Mouse (Mus musculus) spleen, embryonic (tissue): ENCODE data around the gene Galns.

Source experiments
- CTCF ChIA-PET: fragments of 350-600 bp; sonication (Branson Sonifier 250); formaldehyde crosslinking; loops from one replicate; lab custom pipeline; 2022; lab: Charles Lee

The Galns gene

DNA sequence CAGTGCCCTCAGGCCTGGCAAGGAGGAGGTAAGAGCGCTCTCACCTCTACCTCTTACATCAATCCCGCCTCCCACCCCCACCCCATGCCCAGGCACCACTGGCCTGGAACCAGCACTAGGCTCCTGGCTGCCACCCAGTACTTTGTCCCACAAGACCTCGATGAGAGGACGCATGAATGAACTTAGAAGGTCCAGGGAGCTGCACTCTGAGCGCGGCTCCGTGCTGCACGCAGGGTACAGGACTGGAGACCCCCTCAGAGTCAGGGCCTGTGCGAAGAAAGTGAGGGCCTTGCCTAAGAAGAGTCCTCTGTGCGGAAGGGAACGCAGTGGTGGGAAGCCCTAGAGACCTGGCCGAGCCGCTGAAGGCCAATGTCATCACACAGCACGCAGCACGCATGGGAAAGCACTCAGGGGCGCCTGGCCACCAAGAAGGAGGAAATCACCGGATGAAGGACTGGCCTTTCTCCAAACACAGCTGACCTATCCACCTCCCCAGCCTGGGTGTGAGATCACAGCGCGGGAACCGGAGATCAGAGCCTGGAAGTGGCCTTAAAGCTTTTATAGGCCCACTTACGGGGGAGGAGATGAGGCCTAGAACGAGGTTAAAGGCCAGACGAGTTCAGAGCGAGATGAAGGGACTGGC, 64.3 kb downstream of the Galns start:
- CTCF ChIA-PET = interaction anchor here (0.6 to 0.8 kb wide), 3 partner anchors 17 to 514 kb away, joined by 3 to 8 read pairs (median 3); no protein-coding TSS in a partner anchor

DNA sequence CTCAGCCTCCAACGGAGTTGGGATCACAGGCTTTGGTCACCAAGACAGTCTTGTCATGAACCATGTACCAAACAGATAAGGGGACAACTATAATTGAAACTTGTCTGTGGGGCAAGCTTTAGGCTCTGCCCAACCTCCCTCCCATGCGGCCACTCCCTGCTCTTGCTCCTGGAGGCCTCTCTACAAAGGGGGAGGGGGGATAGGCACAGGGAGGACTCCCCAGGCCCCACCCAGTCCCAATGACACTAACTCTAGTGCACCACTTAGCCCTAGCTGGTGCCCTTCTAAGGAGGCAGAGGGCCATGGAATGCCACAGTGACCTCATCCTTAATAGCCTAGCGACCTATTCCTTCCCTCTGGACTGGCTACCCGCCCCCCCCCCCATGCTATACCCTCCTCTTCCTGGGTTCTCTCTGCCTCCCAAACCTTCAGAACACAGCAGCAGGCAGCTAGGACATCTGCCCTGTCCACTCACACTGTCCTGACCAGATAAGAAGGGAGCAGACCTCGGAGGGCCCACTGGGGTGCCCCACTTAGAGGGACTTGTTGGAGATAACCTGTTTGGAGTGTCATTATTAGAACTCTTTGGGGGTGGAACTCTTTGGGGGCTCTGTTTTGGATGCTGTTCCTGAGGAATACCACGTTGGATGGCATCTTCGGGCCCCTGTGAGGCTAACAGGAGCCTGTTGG, 65.1 kb downstream of the Galns start:
- CTCF ChIA-PET = no interaction called here

DNA sequence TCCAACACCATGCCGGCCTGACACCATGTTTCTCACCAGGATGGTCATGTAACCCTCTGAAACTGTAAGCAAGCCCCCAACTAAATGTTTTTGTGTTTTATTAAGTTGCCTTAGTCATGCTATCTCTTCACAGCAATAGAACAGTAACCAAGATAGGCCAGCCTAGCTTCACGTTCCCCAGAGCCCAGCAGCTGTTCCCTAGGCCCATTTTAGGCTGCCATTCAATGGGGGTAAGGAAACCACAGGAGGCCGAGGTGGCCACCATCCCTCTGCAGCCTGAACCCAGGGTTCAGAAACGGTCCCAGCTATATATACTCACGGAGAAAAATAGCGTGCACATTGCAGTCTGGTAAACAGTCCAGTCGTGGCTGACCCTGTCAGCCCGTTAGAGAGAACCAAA, 67.1 kb downstream of the Galns start:
- CTCF ChIA-PET = no interaction called here

DNA sequence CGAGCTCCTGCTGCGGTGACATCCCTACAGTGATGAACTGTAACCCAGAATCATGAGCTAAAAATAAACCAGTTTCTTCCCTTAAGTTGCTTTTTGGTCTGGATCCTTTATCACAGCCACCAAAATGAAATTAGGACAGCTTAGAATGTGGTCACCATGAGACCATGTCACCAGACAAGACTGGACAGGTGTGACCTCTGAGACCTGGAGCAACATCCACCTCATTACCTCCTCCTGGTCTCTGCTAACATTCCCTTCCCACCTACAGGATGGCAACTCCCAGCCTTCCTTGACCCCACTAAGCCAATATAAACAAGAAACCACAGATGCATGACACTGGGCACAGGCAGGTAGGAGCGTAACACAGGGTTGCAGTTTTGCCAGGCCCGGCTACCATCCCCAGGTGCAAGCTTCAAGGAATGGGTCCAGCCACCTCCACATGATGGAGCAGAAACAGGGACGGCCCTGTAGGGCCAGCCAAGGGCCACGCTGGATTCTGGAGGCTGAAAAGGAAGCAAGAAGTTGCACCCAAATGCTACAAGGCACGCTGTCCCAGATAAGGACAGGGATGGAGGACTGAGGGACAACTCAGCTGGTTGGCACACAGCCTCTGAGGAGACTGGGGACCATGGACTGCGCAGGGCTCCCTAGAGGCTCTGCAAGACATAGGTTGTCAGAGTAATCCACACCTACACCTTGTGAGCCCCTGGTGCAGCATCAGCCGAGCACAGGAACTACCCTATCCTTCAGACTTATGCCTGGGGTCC, 72.8 kb downstream of the Galns start:
- CTCF ChIA-PET = no interaction called here

DNA sequence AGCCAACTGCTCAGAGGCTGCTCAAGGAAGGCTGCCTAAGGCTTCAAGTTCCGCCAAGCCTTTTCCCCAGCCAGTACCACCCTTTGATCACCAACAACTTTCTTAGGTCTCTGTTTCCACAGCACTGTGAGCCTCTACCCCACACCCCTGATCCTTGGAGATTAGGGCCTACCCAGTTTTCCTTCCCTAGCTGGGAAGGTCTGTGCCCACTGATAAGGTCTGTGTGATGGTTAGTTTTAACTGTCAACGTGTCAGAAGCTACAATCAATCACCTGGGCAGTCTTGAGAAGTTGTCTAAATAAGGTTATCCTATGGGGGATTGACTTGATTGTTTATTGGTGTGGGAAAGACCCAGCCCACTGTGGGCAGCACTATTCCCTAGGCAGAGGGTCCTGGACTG, 73.5 kb downstream of the Galns start:
- CTCF ChIA-PET = no interaction called here

DNA sequence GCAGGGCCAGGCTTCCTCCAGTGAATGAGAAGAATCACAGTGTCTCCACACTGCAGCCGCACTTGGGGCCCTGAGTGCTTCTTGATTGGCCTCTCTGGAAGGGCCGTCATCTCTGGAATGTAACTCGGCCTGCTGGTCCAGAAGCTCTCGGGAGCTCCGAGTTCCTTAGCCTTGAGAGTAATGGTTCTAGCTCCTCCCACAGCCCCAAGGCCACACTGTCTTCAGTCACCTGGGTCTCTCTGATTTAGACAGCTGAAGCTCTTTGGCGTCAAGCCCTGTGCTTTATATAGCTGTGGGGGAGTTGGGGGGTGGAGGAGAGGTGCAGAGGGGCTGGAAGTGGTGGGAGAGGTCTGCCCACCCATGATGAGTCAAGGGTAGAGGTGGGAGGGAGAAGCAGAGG, 74.2 kb downstream of the Galns start:
- CTCF ChIA-PET = no interaction called here

DNA sequence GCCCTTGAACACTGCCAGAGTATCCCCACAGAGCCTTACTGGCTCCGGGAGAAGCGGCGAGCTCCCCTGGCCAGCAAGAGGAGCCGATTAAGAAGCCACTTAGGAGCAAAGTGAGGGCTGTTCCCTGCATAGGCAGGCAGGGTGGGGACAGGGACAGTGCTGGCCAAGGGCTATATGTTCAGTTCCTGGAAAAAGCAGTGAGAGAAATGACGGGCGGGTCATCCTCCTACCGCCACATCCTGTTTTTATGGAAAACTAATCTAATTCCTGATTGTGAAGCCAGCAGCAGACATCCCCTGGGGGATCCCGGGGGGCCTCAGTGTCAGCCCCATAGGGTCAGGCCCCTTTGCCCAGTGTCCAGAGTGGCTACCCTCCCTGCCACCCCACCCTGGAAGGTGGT, 80.0 kb downstream of the Galns start:
- CTCF ChIA-PET = no interaction called here

DNA sequence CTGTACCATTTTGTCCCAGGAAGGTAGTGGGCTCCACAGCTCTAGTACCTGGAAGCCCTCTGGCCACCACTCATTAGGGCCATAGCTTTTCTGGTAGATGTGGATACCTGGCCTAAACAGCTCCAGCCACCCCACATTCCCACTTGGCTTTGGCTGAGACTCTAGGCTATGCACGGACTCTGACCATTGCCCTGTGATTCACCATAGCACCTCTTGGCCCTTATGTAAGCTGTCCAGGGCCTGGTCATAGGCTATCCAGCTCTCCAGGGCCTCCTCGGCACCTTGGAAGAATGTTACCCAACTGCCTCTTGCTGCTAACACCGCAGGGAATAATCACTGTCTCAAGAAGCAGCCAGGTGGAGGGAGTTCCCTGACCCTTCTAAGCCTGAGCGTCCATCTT, 82.1 kb downstream of the Galns start:
- CTCF ChIA-PET = no interaction called here
